Mouse (Mus musculus) left cerebral cortex, postnatal 14 days (tissue): ENCODE data around the gene Abi1. TPM values are rescaled to one million over a fixed set of nuclear protein-coding genes. Genes with fewer than 3 reads are reported as not detected.

Experiments
- total RNA-seq, 2 experiments: library from RNA; stranded (reverse); gene quantifications; 2 replicates each; pipeline ENCODE4 v1.2.3; 2021

Abi1 gene
- total RNA-seq, 2 experiments from 2014 or later, result 137 to 140 TPM

Other genes starting within 250 kb of the Abi1 start
- gene Pdss1, start 144.7 kb downstream of the Abi1 start, total RNA-seq, result 10 to 100 TPM; 14.6 to 15.0 TPM
- 10 to 100 TPM; 72.0 to 74.9 TPM for gene Acbd5, start 27.9 kb upstream of the Abi1 start, total RNA-seq
- 1 to 10 TPM; 1.3 to 1.6 TPM for gene Mastl, start 115.8 kb upstream of the Abi1 start, total RNA-seq
- gene Yme1l1, start 116.1 kb upstream of the Abi1 start, total RNA-seq, result 10 to 100 TPM; 89.5 to 94.1 TPM
- gene 4931423N10Rik, start 167.2 kb upstream of the Abi1 start, total RNA-seq, result under 1 TPM in 1 of 2 experiments, not detected in 1; 0.32 TPM